Mouse (Mus musculus): ENCODE data around the gene Grm3. TPM values are rescaled to one million over a fixed set of nuclear protein-coding genes. Genes with fewer than 3 reads are reported as not detected.

Gene Grm3
- polyA plus RNA-seq, 1 experiment: not detected

DNA sequence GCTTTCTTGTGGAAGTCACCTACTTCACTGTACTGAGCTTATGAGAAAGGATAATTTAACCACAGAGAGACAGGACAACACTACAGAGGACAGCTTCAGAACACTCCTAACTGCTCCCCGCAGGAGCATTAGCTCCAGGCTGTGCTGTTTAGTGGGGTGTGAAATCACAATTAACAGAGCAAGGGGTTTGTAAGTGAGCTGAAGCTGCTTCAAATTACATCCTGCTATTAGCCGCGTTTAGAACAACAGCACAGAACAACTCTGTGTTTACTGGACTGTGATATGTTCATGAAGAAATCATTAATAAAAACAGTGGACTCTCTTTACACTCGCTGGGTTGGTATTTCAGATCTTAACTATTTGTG lies 101.9 kb downstream of the Grm3 start:
- no peak overlapping the region for H3K4me3 ChIP-seq (ENCODE audit: insufficient read depth, low read depth, low read length)
- no peaks in the 10 kb centered on the region for H3K4me1 ChIP-seq (ENCODE audit: control insufficient read depth, insufficient read depth, low read length)
- no peaks in the 10 kb centered on the region for H3K27me3 ChIP-seq (replicated peaks; ENCODE audit: control insufficient read depth, insufficient read depth, low read length)
- WGBS: 6% methylated on average over 4 of the region's 4 CpGs
- DNase-seq: peak; percentile 1
- TF ChIP-seq POLR2A (IDR thresholded peaks at IDR 0.05; ENCODE audit: low read depth, low read length) (no peak), CTCF (conservative IDR thresholded peaks at IDR 0.05; ENCODE audit: insufficient read depth, insufficient read length, low read depth, low read length) (no peak)
- no peaks in the 10 kb centered on the region for H3K36me3 ChIP-seq (ENCODE audit: control insufficient read depth, insufficient read depth, low read length)
- no peak overlapping the region for H3K27ac ChIP-seq (ENCODE audit: insufficient read depth, low read depth, low read length)

DNA sequence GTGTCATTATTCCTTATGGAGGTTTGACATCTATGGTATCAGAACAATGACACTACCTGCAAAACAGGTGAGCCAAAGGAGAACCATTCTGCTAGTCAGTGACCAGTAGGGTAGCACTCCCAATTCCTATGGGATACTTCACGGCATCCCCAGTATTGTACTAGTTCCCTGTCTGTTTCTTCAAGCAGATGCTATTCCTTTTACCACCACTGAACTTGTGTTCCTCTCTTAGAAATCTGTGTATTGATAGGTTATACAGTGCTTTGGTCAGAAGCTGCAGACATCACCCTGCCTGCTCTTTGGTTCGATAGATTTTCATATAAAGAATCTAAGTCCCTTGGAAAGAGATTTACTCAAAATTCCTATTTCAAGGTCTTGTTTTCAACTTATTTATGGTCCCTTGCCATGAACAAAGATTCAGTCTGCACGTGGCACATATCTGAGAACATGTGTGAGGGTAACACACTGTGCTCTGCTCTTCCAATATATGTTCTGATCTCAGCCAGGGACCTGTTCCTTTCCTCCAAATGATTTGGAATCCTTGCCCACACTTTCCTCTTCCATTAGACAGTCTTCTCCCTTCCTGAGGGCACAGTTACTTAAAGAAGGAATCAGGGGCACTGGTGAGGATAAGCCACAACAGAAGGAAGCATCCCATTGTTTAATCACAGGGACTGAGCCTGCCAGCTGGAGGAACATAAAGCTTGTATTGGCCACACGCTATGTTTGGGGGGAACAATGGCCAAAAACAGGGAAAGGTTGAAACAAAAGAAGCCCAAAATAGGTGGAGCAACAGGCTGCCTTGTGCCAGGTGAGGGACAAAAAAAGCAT lies 102.5 kb downstream of the Grm3 start:
- Histone ChIP-seq H3K27ac (ENCODE audit: insufficient read depth, low read depth, low read length) (no peak overlapping the region), H3K4me3 (ENCODE audit: insufficient read depth, low read depth, low read length) (no peak overlapping the region)

DNA sequence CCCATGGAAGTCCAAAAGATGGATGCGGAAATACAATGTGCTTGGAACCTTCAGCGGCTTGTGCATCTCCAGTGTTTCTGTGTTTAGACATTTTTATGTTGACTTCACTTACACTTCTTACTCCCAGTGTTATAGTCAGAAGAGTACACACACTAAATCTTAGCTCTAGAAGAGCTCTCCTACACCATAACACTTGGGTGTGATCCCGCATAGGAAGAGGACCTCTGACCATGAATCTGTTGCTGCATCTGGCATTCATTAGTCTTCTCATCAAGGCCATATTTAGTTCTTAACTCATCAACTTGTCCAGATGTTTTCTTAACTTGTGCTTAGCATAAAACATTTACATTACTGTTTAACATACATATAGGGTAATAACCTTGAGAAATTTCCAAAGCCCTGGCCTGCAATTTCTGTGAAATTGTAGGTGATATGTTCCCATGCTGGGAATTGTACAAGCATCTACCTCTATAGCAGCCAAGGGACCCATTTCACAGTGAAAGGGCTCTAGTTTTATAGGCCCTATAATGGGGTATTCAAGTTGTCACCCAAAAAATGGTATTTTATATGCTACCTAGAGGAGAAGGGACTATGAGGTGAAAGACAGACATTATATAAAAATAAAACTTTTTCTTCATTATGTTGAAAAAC lies 103.4 kb downstream of the Grm3 start:
- H3K4me3 ChIP-seq (ENCODE audit: insufficient read depth, low read depth, low read length): no peak overlapping the region
- H3K27me3 ChIP-seq (replicated peaks; ENCODE audit: control insufficient read depth, insufficient read depth, low read length): no peaks in the 10 kb centered on the region
- DNase-seq: no peak
- no peaks in the 10 kb centered on the region for H3K4me1 ChIP-seq (ENCODE audit: control insufficient read depth, insufficient read depth, low read length)
- H3K27ac ChIP-seq (ENCODE audit: insufficient read depth, low read depth, low read length): no peak overlapping the region
- 79% methylated on average over 3 of the region's 3 CpGs for WGBS
- no peaks in the 10 kb centered on the region for H3K36me3 ChIP-seq (ENCODE audit: control insufficient read depth, insufficient read depth, low read length)
- no peak for TF ChIP-seq POLR2A (IDR thresholded peaks at IDR 0.05; ENCODE audit: low read depth, low read length)
- TF ChIP-seq CTCF (conservative IDR thresholded peaks at IDR 0.05; ENCODE audit: insufficient read depth, insufficient read length, low read depth, low read length): no peak

More for the DNA sequence above, 102.5 kb downstream of the Grm3 start:
- Histone ChIP-seq H3K27me3 (replicated peaks; ENCODE audit: control insufficient read depth, insufficient read depth, low read length) (no peaks in the 10 kb centered on the region), H3K4me1 (ENCODE audit: control insufficient read depth, insufficient read depth, low read length) (no peaks in the 10 kb centered on the region), H3K36me3 (ENCODE audit: control insufficient read depth, insufficient read depth, low read length) (no peaks in the 10 kb centered on the region)
- DNase-seq: no peak
- 55% methylated on average over 4 of the region's 4 CpGs for WGBS
- no peak for TF ChIP-seq POLR2A (IDR thresholded peaks at IDR 0.05; ENCODE audit: low read depth, low read length)
- TF ChIP-seq CTCF (conservative IDR thresholded peaks at IDR 0.05; ENCODE audit: insufficient read depth, insufficient read length, low read depth, low read length): no peak

DNA sequence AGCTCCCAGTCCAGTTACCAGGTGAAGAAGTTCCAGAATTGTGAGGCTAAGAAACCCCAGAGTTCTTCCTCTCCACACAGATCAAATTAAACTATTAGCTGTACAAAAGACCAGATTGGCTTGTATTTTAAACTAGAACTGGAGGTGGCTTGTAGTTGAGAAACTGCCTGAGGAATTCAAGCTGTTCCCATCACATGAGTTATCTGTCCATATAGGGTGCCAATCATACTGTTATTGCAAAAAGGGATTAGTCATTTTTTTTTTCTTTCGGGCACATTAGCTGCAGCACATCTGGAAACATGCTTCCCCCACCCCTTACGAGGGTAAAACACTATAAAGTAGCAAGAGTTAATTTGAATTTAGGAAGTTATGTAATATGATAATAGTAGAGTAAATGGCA lies 145.9 kb downstream of the Grm3 start:
- DNase-seq: no peak
- no peaks in the 10 kb centered on the region for H3K4me1 ChIP-seq (ENCODE audit: control insufficient read depth, insufficient read depth, low read length)
- no peak overlapping the region for H3K27ac ChIP-seq (ENCODE audit: insufficient read depth, low read depth, low read length)
- TF ChIP-seq CTCF (conservative IDR thresholded peaks at IDR 0.05; ENCODE audit: insufficient read depth, insufficient read length, low read depth, low read length) (no peak), POLR2A (IDR thresholded peaks at IDR 0.05; ENCODE audit: low read depth, low read length) (no peak)
- WGBS: 71% methylated on average over 2 of the region's 2 CpGs
- no peaks in the 10 kb centered on the region for H3K36me3 ChIP-seq (ENCODE audit: control insufficient read depth, insufficient read depth, low read length)
- no peak overlapping the region for H3K4me3 ChIP-seq (ENCODE audit: insufficient read depth, low read depth, low read length)
- no peaks in the 10 kb centered on the region for H3K27me3 ChIP-seq (replicated peaks; ENCODE audit: control insufficient read depth, insufficient read depth, low read length)

DNA sequence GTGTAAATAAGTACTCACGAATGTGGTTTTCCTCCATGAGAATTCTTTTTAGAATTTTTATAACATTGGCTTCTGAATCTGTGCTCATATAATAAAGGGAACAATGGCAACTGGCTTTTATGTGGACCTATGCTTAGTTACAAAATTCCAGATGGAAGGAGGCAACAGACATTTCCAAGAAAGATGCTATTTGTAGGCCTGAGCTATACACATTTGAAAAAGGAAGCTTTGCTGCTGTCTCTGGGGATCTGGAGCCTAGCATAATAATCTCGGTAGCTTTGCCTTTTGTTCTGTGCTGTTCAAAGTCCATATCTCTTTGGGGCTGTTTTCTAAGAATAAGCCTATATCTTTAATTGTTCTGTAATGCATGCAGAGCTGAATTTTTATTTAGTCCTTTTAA lies 146.4 kb downstream of the Grm3 start:
- TF ChIP-seq CTCF (conservative IDR thresholded peaks at IDR 0.05; ENCODE audit: insufficient read depth, insufficient read length, low read depth, low read length) (no peak), POLR2A (IDR thresholded peaks at IDR 0.05; ENCODE audit: low read depth, low read length) (no peak)
- Histone ChIP-seq H3K4me3 (ENCODE audit: insufficient read depth, low read depth, low read length) (no peak overlapping the region), H3K36me3 (ENCODE audit: control insufficient read depth, insufficient read depth, low read length) (no peaks in the 10 kb centered on the region), H3K4me1 (ENCODE audit: control insufficient read depth, insufficient read depth, low read length) (no peaks in the 10 kb centered on the region), H3K27ac (ENCODE audit: insufficient read depth, low read depth, low read length) (no peak overlapping the region), H3K27me3 (replicated peaks; ENCODE audit: control insufficient read depth, insufficient read depth, low read length) (no peaks in the 10 kb centered on the region)
- WGBS: 65% methylated on average over 2 of the region's 2 CpGs
- DNase-seq: no peak

DNA sequence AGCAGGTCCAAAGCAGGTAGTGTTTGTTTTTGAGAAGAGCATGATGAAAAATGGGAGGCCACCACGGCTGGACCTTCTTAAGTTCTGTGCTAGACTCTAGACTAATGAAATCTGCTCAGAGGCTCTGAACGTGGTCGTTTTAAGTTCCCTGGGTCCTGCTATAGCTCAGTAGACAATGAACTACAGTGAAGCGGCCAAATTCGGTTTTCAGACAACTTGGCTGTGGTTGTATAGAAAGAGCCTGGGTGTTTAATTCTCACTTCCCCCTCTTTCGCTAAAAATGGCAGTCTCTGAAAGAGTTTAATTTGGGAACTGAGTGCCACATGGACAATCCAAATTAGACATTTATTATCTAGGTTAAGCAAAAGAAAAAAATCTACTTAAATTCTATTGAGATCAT lies 154.0 kb downstream of the Grm3 start:
- H3K4me1 ChIP-seq (ENCODE audit: control insufficient read depth, insufficient read depth, low read length): no peaks in the 10 kb centered on the region
- H3K4me3 ChIP-seq (ENCODE audit: insufficient read depth, low read depth, low read length): no peak overlapping the region
- no peaks in the 10 kb centered on the region for H3K36me3 ChIP-seq (ENCODE audit: control insufficient read depth, insufficient read depth, low read length)
- DNase-seq: no peak
- TF ChIP-seq CTCF (conservative IDR thresholded peaks at IDR 0.05; ENCODE audit: insufficient read depth, insufficient read length, low read depth, low read length): no peak
- H3K27ac ChIP-seq (ENCODE audit: insufficient read depth, low read depth, low read length): no peak overlapping the region
- no peaks in the 10 kb centered on the region for H3K27me3 ChIP-seq (replicated peaks; ENCODE audit: control insufficient read depth, insufficient read depth, low read length)
- WGBS: 89% methylated on average over 6 of the region's 6 CpGs

DNA sequence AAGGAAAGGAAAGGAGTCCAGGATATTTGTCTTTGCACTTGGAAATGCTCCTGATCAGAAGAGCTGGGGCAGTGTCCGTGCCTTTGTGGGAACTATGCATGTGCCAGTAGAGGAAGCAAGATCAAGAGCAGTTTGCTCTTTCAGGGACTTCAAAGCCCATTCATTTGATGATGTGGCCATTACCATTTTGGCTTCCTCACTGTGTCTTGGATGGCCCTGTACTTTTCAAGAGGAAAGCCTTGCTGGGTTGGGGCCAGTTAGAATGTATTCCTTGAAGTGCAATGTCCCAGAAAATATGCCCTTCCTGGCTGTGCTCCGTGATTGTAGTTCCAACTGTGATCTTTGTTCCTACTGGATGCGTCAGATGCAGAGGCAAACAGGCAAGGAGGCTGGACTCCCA lies 167.3 kb downstream of the Grm3 start:
- H3K4me3 ChIP-seq (ENCODE audit: insufficient read depth, low read depth, low read length): no peak overlapping the region
- no peaks in the 10 kb centered on the region for H3K36me3 ChIP-seq (ENCODE audit: control insufficient read depth, insufficient read depth, low read length)
- WGBS: 32% methylated on average over 3 of the region's 3 CpGs
- DNase-seq: no peak
- no peaks in the 10 kb centered on the region for H3K27me3 ChIP-seq (replicated peaks; ENCODE audit: control insufficient read depth, insufficient read depth, low read length)
- no peaks in the 10 kb centered on the region for H3K4me1 ChIP-seq (ENCODE audit: control insufficient read depth, insufficient read depth, low read length)
- TF ChIP-seq POLR2A (IDR thresholded peaks at IDR 0.05; ENCODE audit: low read depth, low read length): no peak
- H3K27ac ChIP-seq (ENCODE audit: insufficient read depth, low read depth, low read length): no peak overlapping the region

Measured in kidney, adult 2 months (tissue).